Mouse (Mus musculus) intestine, embryonic 14.5 days (tissue): Measurements from ENCODE around the gene Slc48a1. TPM values are rescaled to one million over a fixed set of nuclear protein-coding genes. Genes with fewer than 3 reads are reported as not detected.

ENCODE experiments used
- ATAC-seq: fragments of 200-750 bp; cut with Nextera tagmentation; replicated peaks from 2 replicates; pipeline ENCODE4 v1.8.0; 2017; ENCODE audit warnings: low read depth, moderate number of reproducible peaks, moderate TSS enrichment, moderate library complexity; ENCODE audit not compliant: low FRiP score, low TSS enrichment
- DNase-seq: peaks from one replicate; pipeline ENCODE4 v3.0.0-alpha.2; 2018; ENCODE audit warnings: low spot score
- H3K27ac ChIP-seq: fragments of 300-500 bp; sonication (generic); 2 replicates; pipeline ENCODE4 v1.5.1; 2014; ENCODE audit warnings: low read depth, mild to moderate bottlenecking, control low read depth
- H3K27me3 ChIP-seq: fragments of 300-500 bp; sonication (generic); replicated peaks from 2 replicates; pipeline ENCODE4 v1.6.1; 2014; ENCODE audit warnings: low read length, control low read depth; ENCODE audit not compliant: control insufficient read depth, insufficient read depth
- H3K36me3 ChIP-seq: fragments of 300-500 bp; sonication (generic); 2 replicates; pipeline ENCODE4 v1.6.1; 2014; ENCODE audit warnings: low read length, control low read depth; ENCODE audit not compliant: control insufficient read depth, insufficient read depth
- H3K4me1 ChIP-seq: fragments of 300-500 bp; sonication (generic); replicated peaks from 2 replicates; pipeline ENCODE4 v1.6.1; 2014; ENCODE audit warnings: low read length, control low read depth, mixed read lengths; ENCODE audit not compliant: control insufficient read depth, insufficient read depth
- H3K4me2 ChIP-seq: fragments of 300-500 bp; sonication (generic); 2 replicates; pipeline ENCODE4 v1.6.1; 2014; ENCODE audit warnings: low read length
- H3K4me3 ChIP-seq: fragments of 300-500 bp; sonication (generic); 2 replicates; pipeline ENCODE4 v1.5.1; 2014; ENCODE audit warnings: low read depth, low read length, control low read depth, mixed read lengths
- H3K9ac ChIP-seq: fragments of 300-500 bp; sonication (generic); 2 replicates; pipeline ENCODE4 v1.6.1; 2014; ENCODE audit warnings: mild to moderate bottlenecking, low read length
- H3K9me3 ChIP-seq: fragments of 300-500 bp; sonication (generic); 2 replicates; pipeline ENCODE4 v1.6.1; 2016; ENCODE audit warnings: low read length, control low read depth; ENCODE audit not compliant: control insufficient read depth
- WGBS: fragments of 180-500 bp; shearing (Covaris S2); extraction: QIAGEN DNeasy Blood & Tissue Kit; methylation state at CpG from one replicate; pipeline ENCODE4 v1.1.7; 2014; 5-methylcytosine and 5-hydroxymethylcytosine counted together
- polyA plus RNA-seq: library from polyadenylated mRNA; unstranded; fragments of >200 nt; fragmentation: Nextera tagmentation; extraction: Ambion mirVana; gene quantifications from 2 replicates; pipeline ENCODE4 v1.2.1, GENCODE M21; 2014

Slc48a1 gene
- polyA plus RNA-seq, 1 experiment from 2014 or later: 22.5 TPM

- DNase-seq (no peak), ATAC-seq (no peak)
- Histone ChIP-seq H3K27me3 (no peaks in the 10 kb centered on the region), H3K27ac (no peak overlapping the region), H3K36me3 (no peaks in the 10 kb centered on the region), H3K4me3 (no peak overlapping the region), H3K9ac (no peak overlapping the region), H3K4me1 (peaks cover 30% of the 10 kb centered on the region), H3K4me2 (no peak overlapping the region), H3K9me3 (no peaks in the 10 kb centered on the region)
- 93% methylated on average over 17 of the region's 17 CpGs for WGBS
These were observed 38.1 kb downstream of the Slc48a1 start for GRCm38 (mm10) chr15:97816199-97816994.

GRCm38 (mm10) chr15:97819937-97820336 lies 41.6 kb downstream of the Slc48a1 start:
- H3K36me3 ChIP-seq: no peaks in the 10 kb centered on the region; the same call in 1 of the 2 replicates
- H3K9me3 ChIP-seq: no peaks in the 10 kb centered on the region
- H3K27me3 ChIP-seq: no peaks in the 10 kb centered on the region
- DNase-seq (no peak), ATAC-seq (no peak)
- no peak overlapping the region for H3K9ac ChIP-seq
- H3K4me3 ChIP-seq: no peak overlapping the region
- 83% methylated on average over 9 of the region's 9 CpGs for WGBS
- no peak overlapping the region for H3K4me2 ChIP-seq
- H3K4me1 ChIP-seq: peaks cover 44% of the 10 kb centered on the region
- H3K27ac ChIP-seq: no peak overlapping the region

GRCm38 (mm10) chr15:97821321-97821982 lies 43.1 kb downstream of the Slc48a1 start:
- Histone ChIP-seq H3K4me2 (no peak overlapping the region), H3K36me3 (peaks cover under 1% of the 10 kb centered on the region; the same call in 1 of the 2 replicates), H3K4me3 (no peak overlapping the region), H3K4me1 (peaks cover 60% of the 10 kb centered on the region), H3K27ac (peak overlapping the region; percentile 64), H3K27me3 (no peaks in the 10 kb centered on the region), H3K9me3 (no peaks in the 10 kb centered on the region), H3K9ac (no peak overlapping the region)
- WGBS: 26% methylated on average over 10 of the region's 10 CpGs
- ATAC-seq (no peak), DNase-seq (no peak)

GRCm38 (mm10) chr15:97821983-97822363 lies 43.7 kb downstream of the Slc48a1 start:
- no peak overlapping the region for H3K4me2 ChIP-seq
- no peak overlapping the region for H3K9ac ChIP-seq
- no peaks in the 10 kb centered on the region for H3K27me3 ChIP-seq
- ATAC-seq: no peak
- H3K27ac ChIP-seq: peak overlapping the region; percentile 64
- peaks cover 2% of the 10 kb centered on the region; the same call in 1 of the 2 replicates for H3K36me3 ChIP-seq
- no peak overlapping the region for H3K4me3 ChIP-seq
- H3K4me1 ChIP-seq: peaks cover 65% of the 10 kb centered on the region
- 54% methylated on average over 6 of the region's 6 CpGs for WGBS
- no peaks in the 10 kb centered on the region for H3K9me3 ChIP-seq
- DNase-seq: no peak

GRCm38 (mm10) chr15:97822545-97823228 lies 44.4 kb downstream of the Slc48a1 start:
- H3K4me2 ChIP-seq: 0 out of 2 replicates have a peak overlapping the region, but pooled peaks have one; percentile 0
- peaks cover 69% of the 10 kb centered on the region for H3K4me1 ChIP-seq
- no peak overlapping the region for H3K9ac ChIP-seq
- no peaks in the 10 kb centered on the region for H3K27me3 ChIP-seq
- peaks cover 2% of the 10 kb centered on the region; the same call in 1 of the 2 replicates for H3K36me3 ChIP-seq
- DNase-seq: no peak
- no peaks in the 10 kb centered on the region for H3K9me3 ChIP-seq
- no peak overlapping the region; the same call in 1 of the 2 replicates for H3K27ac ChIP-seq
- no peak for ATAC-seq
- no peak overlapping the region for H3K4me3 ChIP-seq
- 32% methylated on average over 12 of the region's 12 CpGs for WGBS

DNA sequence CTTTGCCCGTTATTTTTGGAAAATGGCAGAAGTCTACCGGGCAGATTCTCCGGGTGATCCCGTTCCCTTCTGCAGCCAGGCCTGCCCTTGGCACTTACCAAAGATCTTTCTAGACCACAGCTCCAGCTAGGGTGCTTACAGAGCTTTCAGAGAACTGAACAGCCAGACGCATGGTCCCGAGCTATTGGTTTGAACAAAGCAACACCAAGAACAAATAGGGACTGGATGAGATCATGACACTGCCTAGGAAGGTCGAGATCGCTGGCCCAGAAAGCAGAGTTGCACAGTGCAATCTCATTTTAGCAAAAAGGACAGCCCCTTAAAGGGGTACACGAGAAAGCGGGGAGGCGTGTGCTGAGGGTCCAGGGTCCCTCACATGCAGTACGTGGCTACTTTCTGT lies 45.2 kb downstream of the Slc48a1 start:
- H3K36me3 ChIP-seq: peaks cover 2% of the 10 kb centered on the region; the same call in 1 of the 2 replicates
- WGBS: 78% methylated on average over 12 of the region's 12 CpGs
- ATAC-seq (no peak), DNase-seq (no peak)
- H3K27ac ChIP-seq: no peak overlapping the region
- no peaks in the 10 kb centered on the region for H3K27me3 ChIP-seq
- H3K4me3 ChIP-seq: no peak overlapping the region
- no peaks in the 10 kb centered on the region for H3K9me3 ChIP-seq
- H3K9ac ChIP-seq: no peak overlapping the region
- H3K4me1 ChIP-seq: peaks cover 75% of the 10 kb centered on the region
- H3K4me2 ChIP-seq: no peak overlapping the region

GRCm38 (mm10) chr15:97824042-97824441 lies 45.7 kb downstream of the Slc48a1 start:
- ATAC-seq: no peak
- no peaks in the 10 kb centered on the region for H3K27me3 ChIP-seq
- no peak overlapping the region for H3K4me2 ChIP-seq
- H3K4me3 ChIP-seq: no peak overlapping the region
- DNase-seq: no peak
- H3K9ac ChIP-seq: no peak overlapping the region
- H3K9me3 ChIP-seq: no peaks in the 10 kb centered on the region
- 87% methylated on average over 6 of the region's 6 CpGs for WGBS
- peaks cover 80% of the 10 kb centered on the region for H3K4me1 ChIP-seq
- H3K36me3 ChIP-seq: peaks cover 2% of the 10 kb centered on the region; the same call in 1 of the 2 replicates
- peak overlapping the region; percentile 88; the same call in 1 of the 2 replicates for H3K27ac ChIP-seq

- 8% methylated on average over 29 of the region's 29 CpGs for WGBS
These were observed 47.0 kb downstream of the Slc48a1 start for GRCm38 (mm10) chr15:97825071-97825940.

More at GRCm38 (mm10) chr15:97825071-97825940, 47.0 kb downstream of the Slc48a1 start:
- H3K4me1 ChIP-seq: peaks cover 93% of the 10 kb centered on the region
- H3K27ac ChIP-seq: peak overlapping the region; percentile 88
- ATAC-seq: peak; percentile 82
- no peaks in the 10 kb centered on the region for H3K27me3 ChIP-seq
- DNase-seq: peak; percentile 85
- peaks cover 2% of the 10 kb centered on the region; the same call in 1 of the 2 replicates for H3K36me3 ChIP-seq
- no peaks in the 10 kb centered on the region for H3K9me3 ChIP-seq
- peak overlapping the region; percentile 62 for H3K4me2 ChIP-seq
- peak overlapping the region; percentile 29 for H3K4me3 ChIP-seq
- H3K9ac ChIP-seq: peak overlapping the region; percentile 41
